11 mouse cellular contexts compared by ENCODE assay signal in genomic region chr1:92084004-92084403, GRCm38 (mm10).
A peak's percentile ranks its signal among the peaks of the same experiment; 100 is the strongest.
DNase-seq lines count a peak whose midpoint lies in the region; ATAC-seq lines count a peak whose summit lies in the region.
"Had no signal": no experiment of that assay in that cellular context is flagged by ENCODE, and none has a peak within 500 bp of the region (broad histone marks: within the 10 kb centered on the region; RNA-seq: fewer than 3 reads in every experiment).

No protein-coding gene starts in this region.

- ATAC-seq in kidney, embryonic 15.5 days (replicated peaks; ENCODE audit: low FRiP score), result no peak
- peak; percentile 65 for ATAC-seq in stomach, embryonic 15.5 days (ENCODE audit: insufficient read depth, low FRiP score, low read depth)
- ATAC-seq in midbrain, embryonic 14.5 days (ENCODE audit: low FRiP score, low TSS enrichment), result no peak
- ATAC-seq in megakaryocyte progenitor cell, adult 5-6 weeks (replicated peaks; ENCODE audit: poor library complexity), result no peak

- no peaks in the 10 kb centered on the region for H3K36me3 ChIP-seq in kidney, embryonic 15.5 days
- H3K36me3 ChIP-seq in stomach, embryonic 15.5 days, result no peaks in the 10 kb centered on the region
- H3K36me3 ChIP-seq in midbrain, embryonic 14.5 days (ENCODE audit: control insufficient read depth, insufficient read depth, low read length), result no peaks in the 10 kb centered on the region

- H3K27me3 ChIP-seq in kidney, embryonic 15.5 days, result no peaks in the 10 kb centered on the region
- H3K27me3 ChIP-seq in stomach, embryonic 15.5 days (replicated peaks), result no peaks in the 10 kb centered on the region
- H3K27me3 ChIP-seq in midbrain, embryonic 14.5 days (ENCODE audit: control insufficient read depth, insufficient read depth, low read length), result no peaks in the 10 kb centered on the region

- H3K27ac ChIP-seq in kidney, embryonic 15.5 days, result 0 out of 2 replicates have a peak overlapping the region, but pooled peaks have one; percentile 5
- 0 out of 2 replicates have a peak overlapping the region, but pooled peaks have one; percentile 2 for H3K27ac ChIP-seq in stomach, embryonic 15.5 days
- no peak overlapping the region for H3K27ac ChIP-seq in midbrain, embryonic 14.5 days (replicated peaks; ENCODE audit: low read depth, low read length)
- H3K27ac ChIP-seq: liver, embryonic 14.5 days had no signal

- peaks cover 39% of the 10 kb centered on the region for H3K4me1 ChIP-seq in kidney, embryonic 15.5 days
- peaks cover 10% of the 10 kb centered on the region; the same call in 1 of the 2 replicates for H3K4me1 ChIP-seq in stomach, embryonic 15.5 days
- H3K4me1 ChIP-seq in midbrain, embryonic 14.5 days (ENCODE audit: control insufficient read depth, insufficient read depth, low read length), result 0 out of 2 replicates have a peak, but pooled peaks cover 8% of the 10 kb centered on the region

- 37% methylated on average over 3 of the region's 3 CpGs for WGBS in kidney, embryonic 15.5 days
- WGBS in stomach, embryonic 15.5 days, result 21% methylated on average over 3 of the region's 3 CpGs
- WGBS in midbrain, embryonic 14.5 days, result 80% methylated on average over 3 of the region's 3 CpGs

- no peaks in the 10 kb centered on the region for H3K9me3 ChIP-seq in kidney, embryonic 15.5 days (replicated peaks)
- no peaks in the 10 kb centered on the region for H3K9me3 ChIP-seq in stomach, embryonic 15.5 days
- H3K9me3 ChIP-seq in midbrain, embryonic 14.5 days (ENCODE audit: control insufficient read depth, low read length), result no peaks in the 10 kb centered on the region

- DNase-seq in kidney, postnatal 14 days, result no peak
- DNase-seq in embryo, embryonic 11 days, result peak; percentile 52
- peak; percentile 44 for DNase-seq in induced T-regulatory cell, adult 2 months (ENCODE audit: low read depth)
- DNase-seq in midbrain, embryonic 14.5 days, result no peak
- DNase-seq: cerebellum, postnatal 25 days; kidney, adult 8-10 months had no signal

- no peak overlapping the region for H3K4me2 ChIP-seq in kidney, embryonic 15.5 days
- no peak overlapping the region for H3K4me2 ChIP-seq in stomach, embryonic 15.5 days
- no peak overlapping the region for H3K4me2 ChIP-seq in midbrain, embryonic 14.5 days (ENCODE audit: low read length)

- no peak overlapping the region for H3K4me3 ChIP-seq in kidney, embryonic 15.5 days (replicated peaks)
- no peak overlapping the region for H3K4me3 ChIP-seq in stomach, embryonic 15.5 days (replicated peaks)
- H3K4me3 ChIP-seq in midbrain, embryonic 14.5 days (replicated peaks; ENCODE audit: low read depth, low read length), result no peak overlapping the region
- H3K4me3 ChIP-seq: myocyte had no signal

- H3K9ac ChIP-seq in kidney, embryonic 15.5 days, result no peak overlapping the region
- H3K9ac ChIP-seq in stomach, embryonic 15.5 days, result no peak overlapping the region
- H3K9ac ChIP-seq in midbrain, embryonic 14.5 days (replicated peaks; ENCODE audit: low read length), result no peak overlapping the region
- H3K9ac ChIP-seq: liver, embryonic 14.5 days had no signal

Comparison
In these comparisons a context has a peak if more than half of its experiments do, and no peak if none do; other contexts are left out.
1. DNase-seq: peak in embryo, embryonic 11 days (single experiment) and induced T-regulatory cell, adult 2 months (single experiment); none in kidney, postnatal 14 days (single experiment) and midbrain, embryonic 14.5 days (single experiment).